Mouse (Mus musculus) midbrain, postnatal 0 days (tissue): ENCODE data around the gene Ptp4a2. TPM values are rescaled to one million over a fixed set of nuclear protein-coding genes. Genes with fewer than 3 reads are reported as not detected.

Experiments
- ATAC-seq: fragments of 200-750 bp; cut with Nextera tagmentation; 2 replicates; pipeline ENCODE4 v1.8.0; 2017; ENCODE audit warnings: moderate number of reproducible peaks, mild to moderate bottlenecking, moderate TSS enrichment, moderate library complexity; ENCODE audit not compliant: low FRiP score
- DNase-seq: peaks from one replicate; pipeline ENCODE4 v3.0.0-alpha.2; 2015; ENCODE audit warnings: low spot score
- H3K27ac ChIP-seq: fragments of 300-500 bp; sonication (generic); 2 replicates; pipeline ENCODE4 v1.5.1; 2014; ENCODE audit warnings: low read depth, mild to moderate bottlenecking, low read length, mixed read lengths
- H3K27me3 ChIP-seq: fragments of 300-500 bp; sonication (generic); 2 replicates; pipeline ENCODE4 v1.6.1; 2014; ENCODE audit warnings: low read length, control low read depth, mixed read lengths; ENCODE audit not compliant: insufficient read depth
- H3K36me3 ChIP-seq: fragments of 300-500 bp; sonication (generic); 2 replicates; pipeline ENCODE4 v1.6.1; 2014; ENCODE audit warnings: low read length, control low read depth, mixed read lengths; ENCODE audit not compliant: insufficient read depth
- H3K4me1 ChIP-seq: fragments of 300-500 bp; sonication (generic); 2 replicates; pipeline ENCODE4 v1.6.1; 2014; ENCODE audit warnings: mild to moderate bottlenecking, control low read depth, antibody characterized with exemption, low read length, mixed read lengths; ENCODE audit not compliant: insufficient read depth
- H3K4me2 ChIP-seq: fragments of 300-500 bp; sonication (generic); 2 replicates; pipeline ENCODE4 v1.6.1; 2014; ENCODE audit warnings: low read depth, mild to moderate bottlenecking, low read length, mixed read lengths; ENCODE audit not compliant: poor library complexity, severe bottlenecking
- H3K4me3 ChIP-seq: fragments of 300-500 bp; sonication (generic); 2 replicates; pipeline ENCODE4 v1.5.1; 2014; ENCODE audit warnings: low read depth, mild to moderate bottlenecking, low read length, moderate library complexity
- H3K9ac ChIP-seq: fragments of 300-500 bp; sonication (generic); replicated peaks from 2 replicates; pipeline ENCODE4 v1.6.1; 2014; ENCODE audit warnings: mild to moderate bottlenecking, low read length, moderate library complexity, mixed read lengths; ENCODE audit not compliant: poor library complexity, severe bottlenecking
- H3K9me3 ChIP-seq: fragments of 300-500 bp; sonication (generic); 2 replicates; pipeline ENCODE4 v1.6.1; 2016; ENCODE audit warnings: low read length, control low read depth
- CTCF ChIP-seq: IDR thresholded peaks from 2 replicates; pipeline ENCODE4 v1.5.1; 2016; ENCODE audit warnings: antibody characterized with exemption, mild to moderate bottlenecking
- WGBS: fragments of 180-500 bp; shearing (Covaris S2); extraction: QIAGEN DNeasy Blood & Tissue Kit; methylation state at CpG from one replicate; pipeline ENCODE4 v1.1.7; 2014; 5-methylcytosine and 5-hydroxymethylcytosine counted together
- polyA plus RNA-seq: library from polyadenylated mRNA; unstranded; fragments of >200 nt; fragmentation: Nextera tagmentation; extraction: Ambion mirVana; gene quantifications from 2 replicates; pipeline ENCODE4 v1.2.1, GENCODE M21; 2015
- total RNA-seq: library from RNA; depleted of rRNA; stranded (reverse); fragments of >200 nt; gene quantifications from 2 replicates; pipeline ENCODE4 v1.2.3, GENCODE M21; 2014

The Ptp4a2 gene
- total and polyA plus RNA-seq, 2 experiments from 2014 or later, result 94.0 to 245 TPM

DNA sequence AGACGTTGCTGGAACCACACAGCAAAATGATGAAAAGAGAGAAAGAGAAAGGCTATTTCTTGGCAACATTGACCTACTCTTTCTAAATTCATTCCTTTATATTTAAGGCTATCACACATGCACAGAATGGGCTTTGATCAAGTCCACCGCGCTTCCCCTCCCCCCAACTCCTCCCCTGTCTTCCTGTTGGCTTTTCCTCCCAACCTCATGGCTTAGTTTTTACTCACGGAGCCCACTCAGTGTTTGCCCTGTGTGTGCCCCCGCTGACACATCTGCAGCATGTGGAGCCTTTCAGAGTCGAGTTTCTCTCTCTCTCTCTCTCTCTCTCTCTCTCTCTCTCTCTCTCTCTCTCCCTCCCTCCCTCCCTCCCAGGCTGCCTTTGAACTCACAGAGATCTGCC lies 40.4 kb upstream of the Ptp4a2 start:
- Histone ChIP-seq H3K4me3 (no peak overlapping the region), H3K36me3 (no peaks in the 10 kb centered on the region), H3K27me3 (no peaks in the 10 kb centered on the region), H3K9me3 (no peaks in the 10 kb centered on the region), H3K4me1 (no peaks in the 10 kb centered on the region; the same call in 1 of the 2 replicates), H3K27ac (no peak overlapping the region), H3K9ac (no peak overlapping the region), H3K4me2 (no peak overlapping the region)
- no peak for ATAC-seq
- WGBS, result 61% methylated on average over 6 of the region's 6 CpGs
- no peak for TF ChIP-seq CTCF
- no peak for DNase-seq

- ATAC-seq (no peak), DNase-seq (no peak)
- Histone ChIP-seq H3K4me3 (no peak overlapping the region), H3K27ac (peak overlapping the region; percentile 55; the same call in 1 of the 2 replicates), H3K4me2 (peak overlapping the region; percentile 12; the same call in 1 of the 2 replicates), H3K4me1 (no peaks in the 10 kb centered on the region; the same call in 1 of the 2 replicates), H3K9ac (no peak overlapping the region), H3K9me3 (no peaks in the 10 kb centered on the region), H3K36me3 (no peaks in the 10 kb centered on the region), H3K27me3 (no peaks in the 10 kb centered on the region)
- WGBS, result 23% methylated on average over 7 of the region's 7 CpGs
- TF ChIP-seq CTCF, result no peak
These were observed 39.7 kb upstream of the Ptp4a2 start for GRCm38 (mm10) chr4:129771314-129771671.

- no peaks in the 10 kb centered on the region for H3K9me3 ChIP-seq
- H3K4me3 ChIP-seq, result no peak overlapping the region
- H3K36me3 ChIP-seq, result no peaks in the 10 kb centered on the region
- DNase-seq (peak; percentile 52), ATAC-seq (no peak)
- H3K9ac ChIP-seq, result no peak overlapping the region
- 8% methylated on average over 21 of the region's 21 CpGs for WGBS
- no peaks in the 10 kb centered on the region for H3K27me3 ChIP-seq
- H3K27ac ChIP-seq, result peak overlapping the region; percentile 55; the same call in 1 of the 2 replicates
- no peak for TF ChIP-seq CTCF
- H3K4me1 ChIP-seq, result no peaks in the 10 kb centered on the region; the same call in 1 of the 2 replicates
- peak overlapping the region; percentile 12; the same call in 1 of the 2 replicates for H3K4me2 ChIP-seq
These were observed 39.1 kb upstream of the Ptp4a2 start for GRCm38 (mm10) chr4:129771672-129772521.

GRCm38 (mm10) chr4:129781881-129782675 lies 28.9 kb upstream of the Ptp4a2 start:
- Histone ChIP-seq H3K36me3 (no peaks in the 10 kb centered on the region), H3K27me3 (no peaks in the 10 kb centered on the region), H3K9me3 (no peaks in the 10 kb centered on the region), H3K4me3 (no peak overlapping the region), H3K27ac (no peak overlapping the region), H3K9ac (no peak overlapping the region), H3K4me2 (no peak overlapping the region), H3K4me1 (no peaks in the 10 kb centered on the region)
- 6% methylated on average over 4 of the region's 4 CpGs for WGBS
- TF ChIP-seq CTCF, result no peak
- DNase-seq (peak; percentile 63), ATAC-seq (no peak)

DNA sequence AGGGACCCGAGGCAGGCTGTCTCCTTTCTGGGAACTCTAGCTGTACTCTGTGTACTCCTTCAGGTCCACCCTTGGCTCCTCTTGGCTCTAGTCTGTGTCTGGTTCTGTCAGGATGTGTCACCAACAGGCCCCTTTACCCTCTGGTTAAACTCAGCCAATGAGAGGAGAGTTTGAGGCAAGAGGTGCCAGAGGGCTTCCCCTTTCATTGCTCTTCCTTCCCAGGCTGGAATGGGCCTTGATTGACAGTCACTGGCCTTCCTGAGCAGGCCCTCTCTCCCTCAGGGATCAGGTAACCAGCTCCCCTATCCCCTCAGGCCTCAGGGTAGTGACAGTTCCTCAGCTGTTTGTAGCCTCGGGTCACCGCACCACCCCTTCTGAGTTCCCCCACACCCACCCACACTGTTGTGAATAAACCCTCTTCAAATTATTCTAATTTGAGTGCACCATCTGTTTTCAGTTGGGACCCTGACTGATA lies 28.1 kb upstream of the Ptp4a2 start:
- no peak overlapping the region for H3K27ac ChIP-seq
- no peaks in the 10 kb centered on the region for H3K36me3 ChIP-seq
- TF ChIP-seq CTCF, result no peak
- WGBS, result 40% methylated on average over 3 of the region's 3 CpGs
- H3K27me3 ChIP-seq, result no peaks in the 10 kb centered on the region
- H3K9ac ChIP-seq, result no peak overlapping the region
- no peaks in the 10 kb centered on the region for H3K4me1 ChIP-seq
- ATAC-seq (no peak), DNase-seq (no peak)
- no peak overlapping the region for H3K4me2 ChIP-seq
- no peak overlapping the region for H3K4me3 ChIP-seq
- no peaks in the 10 kb centered on the region for H3K9me3 ChIP-seq
